Mouse (Mus musculus) adrenal gland, postnatal 36 days (tissue): ENCODE data around the gene 4930447C04Rik. TPM values are rescaled to one million over a fixed set of nuclear protein-coding genes. Genes with fewer than 3 reads are reported as not detected.
A peak's percentile ranks its signal among the peaks of the same experiment; 100 is the strongest.

Experiments used
- DNase-seq, 2 experiments: peaks; one replicate each; pipeline ENCODE4 v3.0.0; 2021; ENCODE audit warnings: mixed read lengths in 1 of 2
- total RNA-seq, 2 experiments: library from RNA; stranded (reverse); gene quantifications; 2 replicates each; pipeline ENCODE4 v1.2.3; 2021

The 4930447C04Rik gene
- total RNA-seq, 2 experiments from 2014 or later, result 0.13 to 0.26 TPM

GRCm38 (mm10) chr12:72943574-72944110 is 3.1 kb upstream of the 4930447C04Rik start:
- no peak for DNase-seq

DNA sequence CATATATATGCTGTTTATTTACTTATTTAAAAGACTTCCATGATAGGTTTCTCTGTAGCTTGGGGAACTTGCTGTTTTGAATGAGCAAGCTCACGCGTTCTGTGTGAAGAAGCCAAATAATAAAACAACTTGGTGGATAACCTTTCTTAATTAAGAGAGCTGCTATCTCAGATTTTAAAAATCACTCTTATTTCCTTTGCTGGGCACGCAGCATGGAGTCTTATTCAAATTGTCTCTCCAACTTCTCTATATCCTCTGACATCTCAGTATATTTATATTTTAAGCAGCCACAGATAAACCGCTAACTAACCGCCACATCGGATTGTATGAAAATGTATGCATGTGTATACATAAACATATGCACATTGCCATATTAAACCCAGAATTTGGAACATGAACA is 1.6 kb upstream of the 4930447C04Rik start:
- no peak for DNase-seq

GRCm38 (mm10) chr12:72941398-72942051 is 951 bp upstream of the 4930447C04Rik start:
- no peak for DNase-seq

DNA sequence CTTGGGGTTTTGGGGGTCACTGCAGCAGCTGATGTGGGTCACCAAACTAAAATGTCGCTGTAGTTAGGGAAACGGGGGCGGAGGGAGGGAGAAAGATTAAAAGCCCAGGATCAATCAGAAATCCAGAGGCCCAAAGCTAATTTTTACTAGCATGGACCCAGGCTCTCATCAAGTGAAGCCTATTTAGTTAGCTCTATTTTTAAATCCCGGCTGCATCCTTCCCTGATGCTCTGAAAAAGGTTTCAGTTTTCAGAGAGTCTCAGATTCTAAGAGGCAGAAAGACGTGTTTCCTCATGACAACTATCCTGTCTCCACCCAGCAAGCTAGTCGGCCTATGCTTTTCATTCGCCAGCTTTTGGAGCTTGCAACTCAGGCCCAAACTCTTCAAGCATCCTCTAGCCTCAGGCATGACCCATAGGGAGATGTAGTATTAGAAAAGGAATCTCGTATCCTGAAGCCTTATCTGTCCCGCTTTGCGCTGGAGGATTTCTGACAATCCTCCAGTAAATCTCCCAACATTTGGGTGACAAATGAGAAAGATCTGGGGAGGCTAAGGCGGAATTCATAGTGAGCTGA is 336 bp upstream of the 4930447C04Rik start:
- no peak for DNase-seq

DNA sequence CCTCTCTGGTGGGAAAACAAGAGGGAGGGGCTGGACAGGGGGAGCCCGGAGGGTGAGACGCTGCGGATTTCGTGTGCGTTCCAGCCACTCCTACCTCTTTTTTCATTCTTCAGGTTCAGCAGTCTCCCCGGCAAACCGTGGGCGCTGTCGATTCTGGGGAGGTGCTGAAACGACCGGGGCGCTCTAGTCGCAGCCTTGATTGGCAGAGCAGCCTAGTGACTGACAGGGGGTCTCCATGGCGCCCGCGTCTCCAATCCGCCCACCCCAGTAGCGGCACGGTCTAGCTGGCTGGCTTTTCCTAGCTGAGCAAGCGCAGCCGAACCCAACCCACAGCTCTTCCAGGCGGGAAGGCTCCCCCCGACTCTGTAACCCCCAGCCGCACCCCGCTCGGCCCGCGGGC is 958 bp downstream of the 4930447C04Rik start, which contains the start of gene Six6:
Gene Six6, plus strand, starts transcription at position 277 of the 400 bp plus-strand sequence.
- no peak for DNase-seq

- DNase-seq, result no peak
Measured at GRCm38 (mm10) chr12:72938600-72939490, 1.7 kb downstream of the 4930447C04Rik start.

DNA sequence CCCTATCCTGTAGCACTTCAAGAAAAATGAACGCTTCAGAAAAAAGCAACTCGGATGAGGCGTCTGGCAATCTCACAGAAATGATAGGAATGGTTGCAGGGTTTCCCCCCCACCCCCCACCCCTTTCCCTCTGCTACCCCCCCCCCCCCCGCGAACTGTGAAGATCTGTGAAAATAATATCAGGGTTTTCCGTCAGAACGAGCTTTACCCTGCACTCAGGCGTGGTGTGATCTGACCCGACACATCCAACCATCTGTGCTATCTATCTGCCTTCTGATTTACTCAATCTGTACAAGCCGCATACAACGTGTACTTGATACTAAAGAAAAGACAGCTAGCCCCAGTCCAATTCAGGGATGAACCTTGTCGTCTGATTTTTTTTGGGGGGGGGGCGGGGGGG is 2.4 kb downstream of the 4930447C04Rik start:
- no peak for DNase-seq

GRCm38 (mm10) chr12:72937537-72938120 is 2.9 kb downstream of the 4930447C04Rik start:
- DNase-seq, result no peak

DNA sequence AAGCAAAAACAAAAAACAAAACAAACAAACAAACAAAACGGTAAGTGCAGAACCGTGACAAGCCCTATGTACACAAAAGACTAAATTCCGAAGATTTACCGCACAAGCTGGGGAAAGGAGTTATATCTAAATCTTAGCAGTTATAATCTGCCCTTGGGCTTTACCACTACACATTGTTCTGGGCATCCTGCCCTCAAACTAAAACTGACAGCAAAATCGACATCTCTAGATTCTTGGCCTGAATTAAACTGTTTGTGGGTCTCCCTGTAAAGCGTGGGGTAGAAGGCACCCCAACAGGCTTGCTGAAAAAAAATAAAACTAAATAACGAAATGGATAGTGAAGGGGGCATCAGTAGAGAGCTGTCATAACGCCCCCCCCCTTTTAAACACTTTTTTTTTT is 3.8 kb downstream of the 4930447C04Rik start:
- no peak for DNase-seq

GRCm38 (mm10) chr12:72917159-72917993 is 23.2 kb downstream of the 4930447C04Rik start:
- peak; percentile 25 to 32 for DNase-seq

GRCm38 (mm10) chr12:72854377-72855032 is 86.1 kb downstream of the 4930447C04Rik start:
- DNase-seq, result peak in 1 of 2 experiments; percentile 20

- no peak for DNase-seq
Measured at GRCm38 (mm10) chr12:72853406-72854076, 87.0 kb downstream of the 4930447C04Rik start.

GRCm38 (mm10) chr12:72852264-72852663 is 88.3 kb downstream of the 4930447C04Rik start:
- no peak for DNase-seq

DNA sequence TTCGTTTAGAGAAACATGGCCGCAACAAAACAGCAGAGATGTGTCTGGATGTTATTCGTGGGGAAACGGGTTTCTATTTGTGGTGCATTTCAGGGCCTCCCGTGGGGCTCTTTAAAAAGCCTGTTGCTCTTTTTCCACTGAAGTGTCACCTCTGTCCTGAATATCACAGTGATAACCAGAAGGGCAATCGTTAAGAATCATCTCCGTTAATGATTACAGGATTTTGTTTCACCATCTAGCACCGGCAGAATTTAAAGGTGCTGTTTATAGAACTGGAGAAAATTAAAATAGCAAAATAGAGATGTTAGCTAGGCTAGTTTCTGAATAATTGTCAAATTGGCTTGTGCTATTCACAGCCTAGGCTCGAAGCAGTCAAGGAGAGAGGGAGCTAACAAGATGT is 90.4 kb downstream of the 4930447C04Rik start:
- no peak for DNase-seq

GRCm38 (mm10) chr12:72847725-72848124 is 92.8 kb downstream of the 4930447C04Rik start:
- peak; percentile 11 to 48 for DNase-seq

- DNase-seq, result no peak
Measured at GRCm38 (mm10) chr12:72845946-72846345, 94.6 kb downstream of the 4930447C04Rik start.

- DNase-seq, result peak; percentile 58 to 72
Measured at GRCm38 (mm10) chr12:72843973-72844620, 96.5 kb downstream of the 4930447C04Rik start.

DNA sequence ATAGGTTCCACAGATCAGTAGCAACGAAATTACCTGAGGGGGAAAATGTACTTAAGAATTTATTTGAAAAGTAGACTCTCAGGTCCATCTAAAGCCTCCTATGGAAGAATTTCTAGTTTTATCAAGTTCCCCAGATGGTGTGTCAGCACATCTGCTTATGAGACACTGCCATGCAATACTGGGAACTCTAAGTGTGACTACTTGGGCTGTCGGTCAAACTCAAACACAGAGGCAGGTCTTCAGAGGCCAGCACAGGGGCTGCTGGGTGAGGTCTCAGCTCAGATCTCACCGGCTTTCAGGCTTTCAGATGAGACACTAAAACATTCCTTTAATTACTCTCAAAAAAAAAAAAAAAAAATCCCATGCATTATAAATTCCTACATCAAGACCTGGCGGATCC is 97.0 kb downstream of the 4930447C04Rik start:
- no peak for DNase-seq

- no peak for DNase-seq
Measured at GRCm38 (mm10) chr12:72843135-72843534, 97.4 kb downstream of the 4930447C04Rik start.

GRCm38 (mm10) chr12:72841500-72841899 is 99.1 kb downstream of the 4930447C04Rik start:
- no peak for DNase-seq
